Mouse (Mus musculus) testis, adult 2 months (tissue): ENCODE data around the gene Ctdnep1. TPM values are rescaled to one million over a fixed set of nuclear protein-coding genes. Genes with fewer than 3 reads are reported as not detected.
A peak's percentile ranks its signal among the peaks of the same experiment; 100 is the strongest.

Experiments
- H3K27ac ChIP-seq: fragments of 200-500 bp; 2 replicates; pipeline ENCODE4 v1.5.1; 2012; ENCODE audit warnings: low read depth, low read length; ENCODE audit not compliant: control insufficient read depth, insufficient read depth
- H3K27me3 ChIP-seq: fragments of 200-500 bp; 2 replicates; pipeline ENCODE4 v1.6.1; 2012; ENCODE audit warnings: mild to moderate bottlenecking, low read length, moderate library complexity; ENCODE audit not compliant: control insufficient read depth, insufficient read depth
- H3K36me3 ChIP-seq: fragments of 200-500 bp; 2 replicates; pipeline ENCODE4 v1.6.1; 2012; ENCODE audit warnings: mild to moderate bottlenecking, low read length; ENCODE audit not compliant: control insufficient read depth, insufficient read depth
- H3K4me1 ChIP-seq: fragments of 200-500 bp; 2 replicates; pipeline ENCODE4 v1.6.1; 2012; ENCODE audit warnings: low read length; ENCODE audit not compliant: control insufficient read depth, insufficient read depth
- H3K4me3 ChIP-seq: fragments of 200-500 bp; 2 replicates; pipeline ENCODE4 v1.5.1; 2012; ENCODE audit warnings: low read depth, mild to moderate bottlenecking, low read length, moderate library complexity, mixed read lengths; ENCODE audit not compliant: control insufficient read depth
- CTCF ChIP-seq: fragments of 200-500 bp; IDR thresholded peaks from 2 replicates; pipeline ENCODE4 v1.5.1; 2012; ENCODE audit warnings: low read depth, mild to moderate bottlenecking, inconsistent platforms, low read length, moderate library complexity; ENCODE audit not compliant: control insufficient read depth, insufficient read depth, insufficient replicate concordance
- POLR2A ChIP-seq: fragments of 200-500 bp; IDR thresholded peaks from 2 replicates; pipeline ENCODE4 v1.6.1; 2012; ENCODE audit warnings: low read depth, mild to moderate bottlenecking, inconsistent platforms, low read length, moderate library complexity; ENCODE audit not compliant: control insufficient read depth
- polyA plus RNA-seq: library from polyadenylated mRNA; depleted of rRNA; stranded (reverse); fragments of >200 nt; gene quantifications from 2 replicates; pipeline ENCODE4 v1.2.3, GENCODE M21; 2012

Gene Ctdnep1
- polyA plus RNA-seq, 1 experiment, result 137 TPM

- peaks cover 7% of the 10 kb centered on the region for H3K4me1 ChIP-seq
- no peak overlapping the region for H3K27ac ChIP-seq
- no peaks in the 10 kb centered on the region for H3K27me3 ChIP-seq
- H3K36me3 ChIP-seq, result peaks cover 3% of the 10 kb centered on the region
- no peak overlapping the region for H3K4me3 ChIP-seq
- TF ChIP-seq POLR2A (no peak), CTCF (no peak)
These were observed 2.4 kb downstream of the Ctdnep1 start for GRCm38 (mm10) chr11:69983377-69983776.

DNA sequence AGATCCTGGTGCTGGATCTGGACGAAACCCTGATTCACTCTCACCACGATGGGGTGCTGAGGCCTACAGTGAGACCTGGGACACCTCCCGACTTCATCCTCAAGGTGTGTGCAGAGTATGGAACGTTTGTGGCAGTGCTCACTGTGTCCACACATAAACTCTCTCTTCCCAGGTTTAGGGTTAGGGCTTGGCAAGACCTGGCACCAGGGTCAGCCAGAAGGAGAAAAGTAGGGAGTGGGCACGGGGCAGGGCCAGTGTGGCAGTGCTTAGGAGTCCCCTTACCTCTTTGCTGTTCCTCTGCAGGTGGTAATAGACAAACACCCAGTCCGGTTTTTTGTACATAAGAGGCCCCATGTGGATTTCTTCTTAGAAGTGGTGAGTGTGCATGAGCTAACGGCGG lies 3.5 kb downstream of the Ctdnep1 start:
- TF ChIP-seq POLR2A (no peak), CTCF (no peak)
- peaks cover 5% of the 10 kb centered on the region for H3K36me3 ChIP-seq

GRCm38 (mm10) chr11:69989949-69990348 lies 9.0 kb downstream of the Ctdnep1 start:
- peak overlapping the region; percentile 49; the same call in 1 of the 2 replicates for H3K27ac ChIP-seq
- TF ChIP-seq POLR2A (no peak), CTCF (no peak)
- H3K4me1 ChIP-seq, result peaks cover 6% of the 10 kb centered on the region
- H3K27me3 ChIP-seq, result no peaks in the 10 kb centered on the region
- H3K4me3 ChIP-seq, result peak overlapping the region; percentile 93
- peaks cover 4% of the 10 kb centered on the region for H3K36me3 ChIP-seq

More for the DNA sequence above, 3.5 kb downstream of the Ctdnep1 start:
- H3K27ac ChIP-seq, result no peak overlapping the region
- H3K27me3 ChIP-seq, result no peaks in the 10 kb centered on the region
- no peak overlapping the region for H3K4me3 ChIP-seq
- H3K4me1 ChIP-seq, result peaks cover 7% of the 10 kb centered on the region

GRCm38 (mm10) chr11:69990850-69991691 lies 10.1 kb downstream of the Ctdnep1 start, which contains the start of gene Gabarap:
Gene Gabarap, plus strand, starts transcription at chr11:69991143.
- H3K27me3 ChIP-seq, result no peaks in the 10 kb centered on the region
- TF ChIP-seq CTCF (no peak), POLR2A (peak; percentile 85)
- peak within 1 kb of the TSS; percentile 93 for H3K4me3 ChIP-seq
- H3K4me1 ChIP-seq, result peaks cover 6% of the 10 kb centered on the region
- H3K27ac ChIP-seq, result peak within 1 kb of the TSS; percentile 100
- H3K36me3 ChIP-seq, result peaks cover 4% of the 10 kb centered on the region

DNA sequence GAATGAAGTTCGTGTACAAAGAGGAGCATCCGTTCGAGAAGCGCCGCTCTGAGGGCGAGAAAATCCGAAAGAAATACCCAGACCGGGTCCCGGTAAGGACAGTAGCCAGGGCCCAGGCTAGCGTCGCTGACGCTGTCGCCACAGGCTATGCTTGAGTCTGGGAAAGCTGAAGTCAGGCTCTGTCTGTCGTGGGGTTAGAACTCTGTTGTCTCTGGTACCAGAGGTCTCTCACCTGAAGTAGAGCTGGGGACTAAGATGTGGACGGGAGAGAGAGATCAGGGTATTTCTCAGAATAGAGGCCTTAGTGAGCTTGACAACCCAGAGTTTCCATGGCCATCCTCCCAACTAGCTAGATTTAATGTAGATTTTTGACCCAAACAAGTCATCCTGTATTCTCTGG lies 10.8 kb downstream of the Ctdnep1 start:
- H3K27me3 ChIP-seq, result no peaks in the 10 kb centered on the region
- H3K27ac ChIP-seq, result peak overlapping the region; percentile 96
- TF ChIP-seq CTCF (no peak), POLR2A (no peak)
- H3K4me1 ChIP-seq, result peaks cover 6% of the 10 kb centered on the region
- peaks cover 4% of the 10 kb centered on the region for H3K36me3 ChIP-seq
- H3K4me3 ChIP-seq, result peak overlapping the region; percentile 93

- H3K36me3 ChIP-seq, result peaks cover 4% of the 10 kb centered on the region
- peak overlapping the region; percentile 84 for H3K4me3 ChIP-seq
- H3K27me3 ChIP-seq, result no peaks in the 10 kb centered on the region
- H3K27ac ChIP-seq, result peak overlapping the region; percentile 45
- peaks cover 7% of the 10 kb centered on the region for H3K4me1 ChIP-seq
- TF ChIP-seq CTCF (no peak), POLR2A (no peak)
These were observed 11.4 kb downstream of the Ctdnep1 start for GRCm38 (mm10) chr11:69992396-69992795.

DNA sequence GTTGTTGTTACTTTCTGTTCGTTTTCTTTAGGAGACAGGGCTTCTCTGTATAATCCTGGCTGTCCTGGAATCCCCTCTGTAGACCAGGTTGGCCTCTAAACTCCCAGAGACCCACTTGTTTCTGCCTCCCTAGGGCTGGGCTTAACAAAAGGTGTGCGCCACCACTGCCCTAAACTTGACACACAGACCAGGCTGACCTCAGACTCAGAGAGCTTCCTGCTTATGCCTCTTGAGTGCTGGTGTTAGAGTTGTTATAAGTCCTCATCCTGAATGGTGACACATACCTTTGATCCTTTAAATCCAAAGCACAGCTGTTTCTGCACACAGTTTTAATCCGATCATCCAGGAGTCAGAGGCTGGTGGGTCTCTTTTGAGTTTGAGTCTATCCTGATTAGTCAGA lies 12.0 kb downstream of the Ctdnep1 start:
- peak overlapping the region; percentile 84; the same call in 1 of the 2 replicates for H3K4me3 ChIP-seq

More for the DNA sequence above, 12.0 kb downstream of the Ctdnep1 start:
- H3K36me3 ChIP-seq, result peaks cover 4% of the 10 kb centered on the region
- no peaks in the 10 kb centered on the region for H3K27me3 ChIP-seq
- no peak for TF ChIP-seq CTCF
- no peak for TF ChIP-seq POLR2A
- H3K27ac ChIP-seq, result no peak overlapping the region
- H3K4me1 ChIP-seq, result peaks cover 8% of the 10 kb centered on the region
